Mouse (Mus musculus) CH12.LX (cell line): ENCODE measurements around the gene Rtl1. TPM values are rescaled to one million over a fixed set of nuclear protein-coding genes. Genes with fewer than 3 reads are reported as not detected.

Experiments
- DNase-seq: peaks from one replicate; pipeline ENCODE4 v3.0.0-alpha.2; 2013; ENCODE audit errors: extremely low read depth
- H3K27ac ChIP-seq: 2 replicates; pipeline ENCODE4 v1.5.1; 2012; ENCODE audit warnings: low read depth, mild to moderate bottlenecking, control low read depth, moderate library complexity; ENCODE audit not compliant: insufficient read depth
- H3K27me3 ChIP-seq: replicated peaks from 2 replicates; pipeline ENCODE3; 2012; ENCODE audit warnings: inconsistent platforms
- H3K36me3 ChIP-seq, 2 experiments: replicated peaks in 1 of 2; 2 replicates each; pipeline versions ENCODE3 to v1.6.1; 2012; ENCODE audit warnings: inconsistent platforms in 1 of 2, low read length in 1 of 2, mild to moderate bottlenecking in 1 of 2, mixed read lengths in 1 of 2, moderate library complexity in 1 of 2; ENCODE audit not compliant: control insufficient read depth in 1 of 2, insufficient read depth in 1 of 2
- H3K4me1 ChIP-seq, 2 experiments: 2 replicates each; pipeline ENCODE4 v1.6.1; 2012; ENCODE audit warnings: inconsistent platforms in 1 of 2, moderate library complexity in 1 of 2; ENCODE audit not compliant: insufficient read depth in 2 of 2, control insufficient read depth in 1 of 2
- H3K4me2 ChIP-seq: 2 replicates; pipeline ENCODE4 v1.6.1; 2012; ENCODE audit warnings: low read depth, mild to moderate bottlenecking, control low read depth; ENCODE audit not compliant: poor library complexity, insufficient read depth, severe bottlenecking
- H3K4me3 ChIP-seq, 3 experiments: fragments of 150-350 bp in 1 of 3; sonication (generic) in 1 of 3; replicated peaks in 1 of 3; 2 replicates each; pipeline versions ENCODE3 to v1.5.1; 2011 to 2012; ENCODE audit warnings: low read depth in 2 of 3, low read length in 2 of 3, mild to moderate bottlenecking in 2 of 3, moderate library complexity in 2 of 3, control low read depth in 1 of 3, improper control_type of control experiment in 1 of 3, inconsistent platforms in 1 of 3, mixed read lengths in 1 of 3; ENCODE audit not compliant: poor library complexity in 1 of 3
- H3K79me2 ChIP-seq: replicated peaks from 2 replicates; pipeline ENCODE4 v1.6.1; 2012; ENCODE audit warnings: mild to moderate bottlenecking, moderate library complexity; ENCODE audit not compliant: control insufficient read depth, poor library complexity, insufficient read depth, severe bottlenecking; ENCODE audit errors: extremely low read depth
- H3K9ac ChIP-seq: 2 replicates; pipeline ENCODE4 v1.6.1; 2012; ENCODE audit warnings: low read depth, mild to moderate bottlenecking, control low read depth, moderate library complexity; ENCODE audit not compliant: insufficient read depth
- H3K9me3 ChIP-seq: replicated peaks from 2 replicates; pipeline ENCODE3; 2012; ENCODE audit warnings: low read length, inconsistent platforms, mixed read lengths
- BHLHE40 ChIP-seq: IDR thresholded peaks from 2 replicates; pipeline ENCODE4 v1.6.1; 2011; ENCODE audit warnings: mild to moderate bottlenecking, low read depth, low read length, improper control_type of control experiment
- CHD1 ChIP-seq: IDR thresholded peaks from 2 replicates; pipeline ENCODE4 v1.6.1; 2012; ENCODE audit warnings: low read depth, low read length, improper control_type of control experiment, inconsistent platforms
- CHD2 ChIP-seq: IDR thresholded peaks from 2 replicates; pipeline ENCODE4 v1.6.1; 2011; ENCODE audit warnings: low read length, improper control_type of control experiment
- ELF1 ChIP-seq: IDR thresholded peaks from 2 replicates; pipeline ENCODE4 v1.6.1; 2014; ENCODE audit warnings: low read depth, mild to moderate bottlenecking, inconsistent platforms, low read length, improper control_type of control experiment
- GABPA ChIP-seq: IDR thresholded peaks from 2 replicates; pipeline ENCODE4 v1.6.1; 2012; ENCODE audit warnings: low read depth, low read length, improper control_type of control experiment, inconsistent platforms; ENCODE audit not compliant: insufficient replicate concordance
- HCFC1 ChIP-seq: IDR thresholded peaks from 2 replicates; pipeline ENCODE4 v1.6.1; 2012; ENCODE audit warnings: low read depth, mild to moderate bottlenecking, inconsistent platforms, low read length, improper control_type of control experiment
- IRF4 ChIP-seq: IDR thresholded peaks from 2 replicates; pipeline ENCODE4 v1.6.1; 2014; ENCODE audit warnings: low read depth, mild to moderate bottlenecking, inconsistent platforms, low read length, improper control_type of control experiment
- JUND ChIP-seq: conservative IDR thresholded peaks from 2 replicates; pipeline ENCODE4 v1.6.1; 2011; ENCODE audit warnings: low read depth, low read length, improper control_type of control experiment
- KAT2A ChIP-seq: IDR thresholded peaks from 2 replicates; pipeline ENCODE4 v1.6.1; 2012; ENCODE audit warnings: low read length, improper control_type of control experiment, inconsistent platforms; ENCODE audit not compliant: insufficient replicate concordance
- MAFK ChIP-seq: IDR thresholded peaks from 2 replicates; pipeline ENCODE4 v1.6.1; 2011; ENCODE audit warnings: low read length, improper control_type of control experiment; ENCODE audit not compliant: insufficient replicate concordance
- MAX ChIP-seq: IDR thresholded peaks from 2 replicates; pipeline ENCODE4 v1.6.1; 2011; ENCODE audit warnings: low read length, improper control_type of control experiment
- NELFE ChIP-seq: IDR thresholded peaks from 2 replicates; pipeline ENCODE4 v1.6.1; 2011; ENCODE audit warnings: low read depth, low read length, improper control_type of control experiment
- PAX5 ChIP-seq: IDR thresholded peaks from 2 replicates; pipeline ENCODE4 v1.6.1; 2012; ENCODE audit warnings: low read length, inconsistent platforms, mixed read lengths
- POLR2A ChIP-seq: IDR thresholded peaks from 2 replicates; pipeline ENCODE4 v1.6.1; 2011; ENCODE audit warnings: low read depth, mild to moderate bottlenecking, improper control_type of control experiment, low read length
- SIN3A ChIP-seq: IDR thresholded peaks from 2 replicates; pipeline ENCODE4 v1.6.1; 2012; ENCODE audit warnings: low read length, improper control_type of control experiment, inconsistent platforms
- SMC3 ChIP-seq: IDR thresholded peaks from 2 replicates; pipeline ENCODE4 v1.6.1; 2011; ENCODE audit warnings: low read depth, low read length, improper control_type of control experiment
- TCF12 ChIP-seq: IDR thresholded peaks from 2 replicates; pipeline ENCODE4 v1.6.1; 2014; ENCODE audit warnings: low read depth, mild to moderate bottlenecking, inconsistent platforms, low read length, improper control_type of control experiment
- USF2 ChIP-seq: conservative IDR thresholded peaks from 2 replicates; pipeline ENCODE4 v1.6.1; 2011; ENCODE audit warnings: low read depth, low read length, improper control_type of control experiment
- ZC3H11A ChIP-seq: IDR thresholded peaks from 2 replicates; pipeline ENCODE4 v1.6.1; 2012; ENCODE audit warnings: low read depth, mild to moderate bottlenecking, inconsistent platforms, low read length, improper control_type of control experiment
- ZMIZ1 ChIP-seq: IDR thresholded peaks from 2 replicates; pipeline ENCODE4 v1.6.1; 2012; ENCODE audit warnings: low read depth, mild to moderate bottlenecking, inconsistent platforms, low read length, improper control_type of control experiment
- ZNF384 ChIP-seq: IDR thresholded peaks from 2 replicates; pipeline ENCODE4 v1.6.1; 2012; ENCODE audit warnings: low read depth, low read length, improper control_type of control experiment, inconsistent platforms
- dilution Hi-C: fragments of 300-500 bp; cut with MboI; formaldehyde crosslinking; loops from 2 replicates; pipeline ENCODE4 v1.14.3; 2020; ENCODE audit warnings: low sequenced_read_pairs; ENCODE audit not compliant: extremely low pct_unique_long_range_greater_than_20kb, extremely low pct_ligation_motif_present
- in situ Hi-C: fragments of 300-500 bp; cut with MboI; formaldehyde crosslinking; loops from 3 replicates; pipeline ENCODE4 v1.14.3; 2019; ENCODE audit warnings: low sequenced_read_pairs, low pct_ligation_motif_present, low pct_unique_long_range_greater_than_20kb, mixed read lengths
- polyA plus RNA-seq: library from polyadenylated mRNA; unstranded; fragments of >175 nt; gene quantifications from 2 replicates; pipeline ENCODE4 v1.2.1, GENCODE M21; 2012; ENCODE audit warnings: low read depth; ENCODE audit not compliant: insufficient read length
- total RNA-seq, 2 experiments: library from RNA; depleted of rRNA; stranded (reverse); fragments of 300-350 nt in 1 of 2; fragments of >200 nt in 1 of 2; gene quantifications; 2 replicates each; pipeline ENCODE4 v1.2.3; 2012 to 2014

Rtl1 gene
- total and polyA plus RNA-seq, 3 experiments: not detected

- Histone ChIP-seq H3K27ac (no peak overlapping the region), H3K4me2 (no peak overlapping the region), H3K27me3 (no peaks in the 10 kb centered on the region), H3K9me3 (peaks cover 92% of the 10 kb centered on the region), H3K9ac (no peak overlapping the region), H3K36me3 (no peaks in the 10 kb centered on the region), H3K79me2 (no peaks in the 10 kb centered on the region), H3K4me1 (no peaks in the 10 kb centered on the region), H3K4me3 (no peak overlapping the region)
- dilution Hi-C loops: no loop called here
- DNase-seq: no peak
- in situ Hi-C loops: no loop called here
- TF ChIP-seq IRF4 (no peak), GABPA (no peak), CHD2 (no peak), ELF1 (no peak), SMC3 (no peak), JUND (no peak), KAT2A (no peak), SIN3A (no peak), MAX (no peak), HCFC1 (no peak), NELFE (no peak), PAX5 (no peak)
These were observed 44.2 kb downstream of the Rtl1 start for GRCm38 (mm10) chr12:109555837-109556409.

DNA sequence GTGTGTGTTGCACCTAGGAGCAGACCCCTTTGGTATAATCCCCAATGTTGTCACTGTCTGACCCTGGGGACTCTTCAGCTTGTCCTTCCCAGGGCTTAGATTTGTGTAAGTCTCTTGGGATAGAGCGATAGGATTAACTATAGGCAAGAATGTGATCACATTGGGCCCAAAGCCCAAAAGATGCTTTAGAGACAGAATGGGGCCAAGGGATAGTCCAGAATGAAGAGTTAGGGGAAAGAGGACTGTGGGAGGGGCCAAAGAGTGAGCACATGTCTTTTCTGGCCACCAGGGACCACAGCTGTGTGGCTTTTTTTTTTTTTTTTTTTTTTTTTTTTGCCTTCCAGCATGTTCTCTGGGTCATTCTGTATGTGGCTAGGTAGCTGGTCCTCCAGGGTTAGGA lies 46.6 kb downstream of the Rtl1 start:
- H3K4me2 ChIP-seq: no peak overlapping the region
- no peaks in the 10 kb centered on the region for H3K4me1 ChIP-seq
- H3K9me3 ChIP-seq: peaks cover 93% of the 10 kb centered on the region

More for the DNA sequence above, 46.6 kb downstream of the Rtl1 start:
- no peaks in the 10 kb centered on the region for H3K36me3 ChIP-seq
- TF ChIP-seq ZNF384 (no peak), TCF12 (no peak), MAX (no peak), POLR2A (no peak), GABPA (no peak), ZC3H11A (no peak), USF2 (no peak), BHLHE40 (no peak), ZMIZ1 (no peak), CHD1 (no peak), MAFK (no peak)
- DNase-seq: no peak
- in situ Hi-C loops (no loop called here), dilution Hi-C loops (no loop called here)
- H3K79me2 ChIP-seq: no peaks in the 10 kb centered on the region
- no peak overlapping the region for H3K27ac ChIP-seq
- no peaks in the 10 kb centered on the region for H3K27me3 ChIP-seq
- no peak overlapping the region for H3K9ac ChIP-seq
- H3K4me3 ChIP-seq: no peak overlapping the region
